Mouse (Mus musculus) hindbrain, postnatal 0 days (tissue): ENCODE results near the gene Dyrk1a. TPM values are rescaled to one million over a fixed set of nuclear protein-coding genes. Genes with fewer than 3 reads are reported as not detected.

ENCODE experiments used
- ATAC-seq: fragments of 200-750 bp; cut with Nextera tagmentation; 2 replicates; pipeline ENCODE4 v1.8.0; 2017; ENCODE audit warnings: mild to moderate bottlenecking, moderate TSS enrichment, moderate library complexity
- DNase-seq: peaks from one replicate; pipeline ENCODE4 v3.0.0-alpha.2; 2015; ENCODE audit warnings: low spot score
- H3K27ac ChIP-seq: fragments of 300-500 bp; sonication (generic); 2 replicates; pipeline ENCODE4 v1.5.1; 2014; ENCODE audit warnings: mild to moderate bottlenecking
- H3K27me3 ChIP-seq: fragments of 300-500 bp; sonication (generic); 2 replicates; pipeline ENCODE4 v1.6.1; 2014; ENCODE audit warnings: low read length, mixed read lengths; ENCODE audit not compliant: insufficient read depth
- H3K36me3 ChIP-seq: fragments of 300-500 bp; sonication (generic); 2 replicates; pipeline ENCODE4 v1.6.1; 2014; ENCODE audit warnings: low read length, mixed read lengths; ENCODE audit not compliant: insufficient read depth
- H3K4me1 ChIP-seq: fragments of 300-500 bp; sonication (generic); 2 replicates; pipeline ENCODE4 v1.6.1; 2014; ENCODE audit warnings: antibody characterized with exemption, low read length, mixed read lengths; ENCODE audit not compliant: insufficient read depth
- H3K4me2 ChIP-seq: fragments of 300-500 bp; sonication (generic); 2 replicates; pipeline ENCODE4 v1.6.1; 2014; ENCODE audit warnings: low read depth, mild to moderate bottlenecking, low read length, moderate library complexity, mixed read lengths
- H3K4me3 ChIP-seq: fragments of 300-500 bp; sonication (generic); 2 replicates; pipeline ENCODE4 v1.5.1; 2014; ENCODE audit warnings: low read length
- H3K9ac ChIP-seq: fragments of 300-500 bp; sonication (generic); replicated peaks from 2 replicates; pipeline ENCODE4 v1.6.1; 2014; ENCODE audit warnings: mild to moderate bottlenecking, low read length, moderate library complexity, mixed read lengths
- H3K9me3 ChIP-seq: fragments of 300-500 bp; sonication (generic); 2 replicates; pipeline ENCODE4 v1.6.1; 2016; ENCODE audit warnings: low read length, mixed read lengths
- CTCF ChIP-seq: IDR thresholded peaks from 2 replicates; pipeline ENCODE4 v1.5.1; 2016; ENCODE audit warnings: antibody characterized with exemption, control low read depth, low read depth
- WGBS: fragments of 180-500 bp; shearing (Covaris S2); extraction: QIAGEN DNeasy Blood & Tissue Kit; methylation state at CpG from one replicate; pipeline ENCODE4 v1.1.7; 2014; 5-methylcytosine and 5-hydroxymethylcytosine counted together
- polyA plus RNA-seq: library from polyadenylated mRNA; unstranded; fragments of >200 nt; fragmentation: Nextera tagmentation; extraction: Ambion mirVana; gene quantifications from 2 replicates; pipeline ENCODE4 v1.2.1, GENCODE M21; 2015
- total RNA-seq: library from RNA; depleted of rRNA; stranded (reverse); fragments of >200 nt; gene quantifications from 2 replicates; pipeline ENCODE4 v1.2.3, GENCODE M21; 2014

Dyrk1a gene
- total and polyA plus RNA-seq, 2 experiments from 2014 or later: 13.0 to 91.5 TPM

DNA sequence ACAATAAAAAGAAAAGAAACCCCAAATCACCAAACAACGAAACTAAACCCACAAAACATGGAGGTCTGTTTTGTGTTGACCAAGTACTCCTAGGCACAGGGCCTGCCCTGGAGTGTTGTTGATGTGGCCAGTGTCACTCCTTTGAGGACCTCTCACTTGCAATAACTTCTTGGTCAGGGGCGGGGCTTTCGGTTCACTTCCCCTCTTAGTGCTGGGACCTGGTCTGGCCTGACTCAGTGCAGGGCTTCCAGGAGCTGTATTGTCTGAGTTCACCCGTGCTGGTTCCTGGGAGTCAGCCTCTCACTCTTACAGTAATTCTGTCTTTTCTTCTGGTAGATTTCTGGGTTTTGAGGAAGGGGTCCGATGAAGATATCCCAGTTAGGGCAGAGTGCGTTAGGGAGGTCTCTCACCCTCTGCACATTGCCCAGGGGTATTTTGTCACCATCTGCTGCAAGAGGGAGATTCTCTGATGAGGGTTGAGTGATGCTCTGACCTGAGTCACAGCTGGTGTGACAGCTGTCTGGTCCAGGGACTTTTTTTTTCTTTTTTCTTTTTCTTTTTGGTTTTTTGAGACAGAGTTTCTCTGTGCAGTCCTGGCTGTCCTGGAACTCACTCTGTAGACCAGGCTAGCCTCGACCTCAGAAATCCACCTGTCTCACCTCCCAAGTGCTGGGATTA is 150.8 kb downstream of the Dyrk1a start:
- Histone ChIP-seq H3K9ac (no peak overlapping the region), H3K9me3 (no peaks in the 10 kb centered on the region), H3K4me3 (no peak overlapping the region), H3K36me3 (no peaks in the 10 kb centered on the region), H3K27me3 (no peaks in the 10 kb centered on the region), H3K4me2 (no peak overlapping the region), H3K27ac (no peak overlapping the region), H3K4me1 (no peaks in the 10 kb centered on the region)
- no peak for DNase-seq
- 69% methylated on average over 7 of the region's 7 CpGs for WGBS
- TF ChIP-seq CTCF: no peak
- ATAC-seq: no peak

DNA sequence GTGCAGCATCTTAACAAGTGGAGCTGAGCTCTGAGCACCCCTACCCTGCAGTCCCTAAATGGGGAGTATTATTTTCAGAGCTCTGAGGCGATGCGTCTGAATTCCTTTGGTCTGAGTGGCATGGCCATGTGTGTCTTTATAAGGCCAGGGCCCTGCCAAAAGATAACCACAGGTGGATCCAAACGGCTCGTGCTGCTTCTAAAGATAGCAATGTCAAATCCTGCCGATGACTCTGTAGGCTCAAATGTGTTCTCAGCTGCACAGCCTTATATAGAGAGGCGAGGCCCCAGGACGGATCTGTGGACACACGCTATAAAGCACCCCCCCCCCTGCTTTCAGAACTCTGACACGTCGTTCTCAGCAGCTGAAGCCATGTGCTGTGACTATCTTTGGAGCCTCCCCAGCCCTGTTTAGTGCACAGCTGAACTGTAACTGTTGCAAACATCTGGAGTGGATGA is 151.8 kb downstream of the Dyrk1a start:
- DNase-seq: no peak
- Histone ChIP-seq H3K36me3 (no peaks in the 10 kb centered on the region), H3K4me2 (no peak overlapping the region), H3K4me3 (no peak overlapping the region), H3K9me3 (no peaks in the 10 kb centered on the region), H3K4me1 (no peaks in the 10 kb centered on the region), H3K27ac (no peak overlapping the region), H3K9ac (no peak overlapping the region), H3K27me3 (no peaks in the 10 kb centered on the region)
- WGBS: 80% methylated on average over 10 of the region's 10 CpGs
- no peak for ATAC-seq
- no peak for TF ChIP-seq CTCF

DNA sequence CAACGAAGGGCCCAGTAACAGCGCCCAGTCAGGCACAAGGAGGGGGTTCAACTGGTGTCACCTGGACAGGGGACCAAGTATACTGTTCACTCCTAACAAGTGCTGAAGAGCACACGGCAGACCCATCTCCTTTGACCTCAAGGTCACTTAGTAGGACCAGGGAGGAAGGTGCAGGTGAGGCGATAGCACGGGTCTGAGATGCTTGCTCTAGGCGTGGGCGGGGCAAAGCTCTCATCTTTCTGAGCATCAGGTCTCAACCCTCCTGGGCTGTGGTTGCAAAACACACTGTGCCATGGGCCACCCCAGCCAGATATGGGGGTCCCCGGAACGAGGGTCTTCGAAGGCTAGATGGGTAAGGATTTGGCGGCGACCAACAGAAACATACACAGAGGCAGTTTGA is 153.1 kb downstream of the Dyrk1a start:
- no peak for ATAC-seq
- Histone ChIP-seq H3K27ac (no peak overlapping the region), H3K36me3 (no peaks in the 10 kb centered on the region), H3K4me2 (no peak overlapping the region), H3K9me3 (no peaks in the 10 kb centered on the region), H3K4me3 (no peak overlapping the region), H3K27me3 (no peaks in the 10 kb centered on the region), H3K9ac (no peak overlapping the region), H3K4me1 (no peaks in the 10 kb centered on the region)
- WGBS: 85% methylated on average over 12 of the region's 12 CpGs
- no peak for DNase-seq
- no peak for TF ChIP-seq CTCF

DNA sequence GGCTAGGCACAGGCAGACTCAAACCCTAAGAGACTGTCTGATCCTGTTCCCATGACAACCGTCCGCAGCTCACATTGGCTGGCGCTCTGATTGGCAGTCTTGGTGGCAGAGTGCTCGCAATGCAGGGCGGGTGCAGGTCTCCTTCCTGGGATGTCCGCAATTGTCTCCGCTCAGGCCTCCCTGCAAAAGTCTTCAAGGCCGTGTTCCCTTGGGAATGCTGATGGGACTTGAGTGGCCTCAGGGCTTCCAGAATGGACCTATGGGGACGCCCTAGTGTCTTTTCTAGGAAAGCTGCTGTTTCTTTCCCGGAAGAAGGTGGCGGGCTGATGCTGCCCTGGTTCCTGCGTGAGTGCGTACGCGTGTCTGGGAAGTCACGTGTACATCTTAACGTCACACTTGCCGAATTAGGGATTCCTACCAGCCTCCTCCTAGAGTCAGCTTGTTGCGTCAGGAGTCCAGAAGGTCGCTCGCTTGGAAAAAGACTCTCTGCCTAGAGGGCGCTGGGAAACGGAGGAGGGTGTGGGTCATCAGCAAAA is 154.3 kb downstream of the Dyrk1a start:
- Histone ChIP-seq H3K27me3 (no peaks in the 10 kb centered on the region), H3K9me3 (no peaks in the 10 kb centered on the region), H3K4me2 (peak overlapping the region; percentile 96), H3K27ac (peak overlapping the region; percentile 84), H3K4me3 (peak overlapping the region; percentile 50), H3K36me3 (no peaks in the 10 kb centered on the region), H3K4me1 (no peaks in the 10 kb centered on the region), H3K9ac (peak overlapping the region; percentile 40)
- under 1% methylated on average over 23 of the region's 23 CpGs for WGBS
- TF ChIP-seq CTCF: peak; percentile 44
- DNase-seq (peak; percentile 93), ATAC-seq (peak; percentile 96)

DNA sequence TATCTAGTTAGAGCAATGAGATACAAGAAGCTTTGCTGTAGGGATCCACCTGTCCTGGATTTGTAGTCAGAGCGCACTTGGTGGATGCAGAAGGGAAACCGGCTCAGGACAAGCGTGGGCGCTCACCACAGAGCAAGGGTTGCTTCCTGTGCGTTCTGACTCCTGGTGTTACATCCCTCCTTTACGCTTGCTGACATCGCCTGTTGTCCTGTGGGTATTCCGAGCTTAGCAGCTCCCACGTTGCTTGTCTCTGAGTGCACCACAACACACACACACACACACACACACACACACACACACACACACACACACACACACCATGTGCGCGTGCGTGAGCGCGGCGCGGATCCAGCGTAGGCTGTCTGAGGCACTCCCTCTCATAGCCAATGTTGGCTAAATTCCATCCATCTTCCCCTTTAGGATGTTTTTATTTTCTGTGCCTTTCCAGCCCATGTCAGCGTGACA is 155.0 kb downstream of the Dyrk1a start:
- H3K4me1 ChIP-seq: no peaks in the 10 kb centered on the region
- H3K4me2 ChIP-seq: peak overlapping the region; percentile 96
- H3K27me3 ChIP-seq: no peaks in the 10 kb centered on the region
- H3K4me3 ChIP-seq: peak overlapping the region; percentile 50
- 5% methylated on average over 18 of the region's 18 CpGs for WGBS
- no peak for TF ChIP-seq CTCF
- H3K9ac ChIP-seq: peak overlapping the region; percentile 40
- DNase-seq (peak; percentile 74), ATAC-seq (peak; percentile 61)
- peak overlapping the region; percentile 84 for H3K27ac ChIP-seq
- H3K36me3 ChIP-seq: no peaks in the 10 kb centered on the region
- H3K9me3 ChIP-seq: no peaks in the 10 kb centered on the region

DNA sequence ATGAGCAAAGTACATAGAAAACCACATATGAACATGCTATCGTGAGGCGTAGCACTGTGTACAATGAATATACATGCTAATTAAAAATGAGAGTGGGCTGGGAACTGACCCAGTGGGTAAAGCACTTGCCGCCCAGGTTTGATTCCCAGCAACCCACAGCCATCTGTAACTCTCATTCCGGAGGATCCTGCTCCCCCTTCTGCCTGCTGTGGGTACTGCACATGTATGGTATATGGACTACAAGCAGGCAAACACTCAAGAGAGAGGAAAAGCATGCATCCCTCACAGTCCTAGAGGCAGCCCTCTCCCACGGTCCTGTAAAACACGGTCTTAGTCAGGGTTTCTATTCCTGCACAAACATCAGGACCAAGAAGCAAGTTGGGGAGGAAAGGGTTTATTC is 159.4 kb downstream of the Dyrk1a start:
- ATAC-seq (no peak), DNase-seq (no peak)
- H3K36me3 ChIP-seq: no peaks in the 10 kb centered on the region
- H3K27ac ChIP-seq: no peak overlapping the region
- H3K4me2 ChIP-seq: no peak overlapping the region
- no peak overlapping the region for H3K4me3 ChIP-seq
- no peak overlapping the region for H3K9ac ChIP-seq
- no peaks in the 10 kb centered on the region for H3K27me3 ChIP-seq
- no peak for TF ChIP-seq CTCF
- no peaks in the 10 kb centered on the region for H3K4me1 ChIP-seq
- WGBS: 90% methylated on average over 6 of the region's 6 CpGs
- no peaks in the 10 kb centered on the region for H3K9me3 ChIP-seq

DNA sequence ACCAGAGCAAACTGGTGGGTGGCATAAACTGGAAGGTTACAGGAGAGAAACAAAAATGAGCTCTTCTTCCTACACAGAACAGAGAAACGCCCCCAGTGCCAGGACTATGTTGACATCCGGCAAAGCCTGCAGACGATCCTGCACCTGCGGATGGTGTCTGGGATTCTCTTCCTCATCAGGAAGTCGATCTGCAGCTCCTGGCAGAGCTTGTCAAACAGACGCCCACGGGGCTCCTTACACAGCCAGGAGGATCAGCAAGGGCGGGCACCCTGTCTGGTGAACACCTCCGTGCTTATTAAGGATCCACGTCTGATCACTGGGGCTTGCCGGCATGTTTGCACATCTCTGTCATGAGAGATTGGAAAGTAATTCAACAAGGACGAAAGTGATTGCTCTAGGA is 161.2 kb downstream of the Dyrk1a start:
- Histone ChIP-seq H3K4me3 (no peak overlapping the region), H3K4me1 (no peaks in the 10 kb centered on the region), H3K9ac (no peak overlapping the region), H3K4me2 (no peak overlapping the region), H3K9me3 (no peaks in the 10 kb centered on the region), H3K27me3 (no peaks in the 10 kb centered on the region), H3K36me3 (no peaks in the 10 kb centered on the region), H3K27ac (no peak overlapping the region)
- ATAC-seq: no peak
- TF ChIP-seq CTCF: no peak
- no peak for DNase-seq
- WGBS: 67% methylated on average over 12 of the region's 12 CpGs
